Mouse (Mus musculus) kidney, embryonic 14.5 days (tissue): ENCODE data around the gene Adora3. TPM values are rescaled to one million over a fixed set of nuclear protein-coding genes. Genes with fewer than 3 reads are reported as not detected.

Source experiments
- polyA plus RNA-seq: library from polyadenylated mRNA; unstranded; fragments of >200 nt; fragmentation: Nextera tagmentation; extraction: Ambion mirVana; gene quantifications from 2 replicates; pipeline ENCODE4 v1.2.1, GENCODE M21; 2014

Adora3 gene
- polyA plus RNA-seq, 1 experiment from 2014 or later = 0.18 TPM

Other genes starting within 250 kb of the Adora3 start
- 28.6 and 40.3 TPM in 2 replicates for gene Ddx20, start 183.3 kb upstream of the Adora3 start, polyA plus RNA-seq
- gene Inka2, start 166.3 kb upstream of the Adora3 start, polyA plus RNA-seq = 0.46 and 0.57 TPM in 2 replicates
- 89.0 and 141 TPM in 2 replicates for gene Rap1a, start 69.5 kb upstream of the Adora3 start, polyA plus RNA-seq
- 0.53 TPM in 1 of 2 replicates, not detected in the other for gene Tmigd3, start within 50 bp of the Adora3 start, polyA plus RNA-seq
- 0.64 and 0.70 TPM in 2 replicates for gene I830077J02Rik, start 61.8 kb downstream of the Adora3 start, polyA plus RNA-seq
- gene Wdr77, start 88.5 kb downstream of the Adora3 start, polyA plus RNA-seq = 117 and 188 TPM in 2 replicates
- gene Atp5f1, start 89.2 kb downstream of the Adora3 start, polyA plus RNA-seq = 515 and 618 TPM in 2 replicates
- gene Ovgp1, start 102.9 kb downstream of the Adora3 start, polyA plus RNA-seq = 1.9 and 2.2 TPM in 2 replicates
- not detected in 2 replicates for gene Pifo, start 143.8 kb downstream of the Adora3 start, polyA plus RNA-seq
- not detected in 2 replicates for gene Chil5, start 162.0 kb downstream of the Adora3 start, polyA plus RNA-seq
- not detected in 2 replicates for gene Chia1, start 242.4 kb downstream of the Adora3 start, polyA plus RNA-seq